Mouse (Mus musculus) cerebellum, postnatal 25 days (tissue): ENCODE measurements around the gene Slc6a8.
A peak's percentile ranks its signal among the peaks of the same experiment; 100 is the strongest.

Source experiments
- DNase-seq, 2 experiments: peaks; one replicate each; pipeline ENCODE4 v3.0.0; 2021; ENCODE audit warnings: mixed read lengths in 2 of 2

The Slc6a8 gene

DNA sequence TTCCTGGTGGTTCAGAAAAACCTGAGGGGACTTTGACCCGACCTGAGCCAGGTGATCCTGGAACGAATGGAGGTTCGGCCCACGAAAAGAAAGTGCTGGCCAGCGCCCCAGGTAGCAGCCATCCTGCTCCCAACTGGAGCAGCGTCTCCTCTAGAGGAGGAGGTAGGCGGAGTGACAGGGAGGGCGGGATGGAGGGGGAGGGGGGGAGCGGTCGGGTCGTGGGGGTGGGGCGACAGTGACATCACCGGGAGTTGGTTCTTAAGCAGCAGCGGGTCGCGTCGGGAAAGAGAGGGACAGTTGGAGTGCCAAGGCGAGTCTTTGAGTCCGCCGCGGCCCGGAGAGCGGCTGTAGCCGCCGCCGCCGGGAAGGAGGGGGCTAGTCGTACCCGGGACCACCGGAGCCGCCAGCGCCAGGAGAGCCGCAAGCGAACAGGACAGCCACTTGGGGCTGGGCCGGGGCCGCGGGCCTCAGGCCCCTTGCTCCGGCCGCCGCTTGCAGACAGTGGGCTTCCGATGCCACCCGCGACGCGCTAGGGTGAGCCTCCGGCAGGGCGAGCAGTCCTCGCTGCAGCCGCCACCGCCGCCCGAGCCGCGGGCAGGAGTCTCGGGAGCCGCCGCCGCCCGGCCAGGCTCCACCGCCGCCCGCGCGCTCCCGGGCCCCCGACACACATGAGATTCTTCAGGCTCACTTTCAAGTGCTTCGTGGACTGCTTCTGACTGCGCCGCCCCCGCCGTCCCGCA, at the start of gene Slc6a8:
Gene Slc6a8 (plus strand): TSS at position 272 of the 740 bp plus-strand sequence.
- DNase-seq = peak; percentile 81 to 88

DNA sequence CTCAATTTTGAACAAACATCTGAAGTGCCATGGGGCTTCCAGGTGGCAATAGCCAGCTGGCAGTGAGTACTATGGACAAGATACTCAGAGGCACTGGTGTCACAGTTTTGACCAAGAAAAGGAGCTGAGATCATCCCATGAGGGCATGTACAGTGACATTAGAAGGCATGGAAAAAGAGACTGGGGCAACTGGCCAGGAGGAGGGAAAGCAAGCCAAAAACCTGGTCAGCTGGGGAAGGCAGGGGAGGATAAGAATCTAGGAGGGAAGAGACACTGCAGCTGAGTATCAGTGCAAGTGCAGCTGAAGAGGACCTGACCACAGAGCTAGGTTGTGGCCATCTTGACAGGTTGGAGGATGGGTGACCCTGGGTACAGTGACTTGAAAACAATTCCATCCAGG, 46.0 kb upstream of the Slc6a8 start:
- DNase-seq = peak in 1 of 2 experiments; percentile 59

DNA sequence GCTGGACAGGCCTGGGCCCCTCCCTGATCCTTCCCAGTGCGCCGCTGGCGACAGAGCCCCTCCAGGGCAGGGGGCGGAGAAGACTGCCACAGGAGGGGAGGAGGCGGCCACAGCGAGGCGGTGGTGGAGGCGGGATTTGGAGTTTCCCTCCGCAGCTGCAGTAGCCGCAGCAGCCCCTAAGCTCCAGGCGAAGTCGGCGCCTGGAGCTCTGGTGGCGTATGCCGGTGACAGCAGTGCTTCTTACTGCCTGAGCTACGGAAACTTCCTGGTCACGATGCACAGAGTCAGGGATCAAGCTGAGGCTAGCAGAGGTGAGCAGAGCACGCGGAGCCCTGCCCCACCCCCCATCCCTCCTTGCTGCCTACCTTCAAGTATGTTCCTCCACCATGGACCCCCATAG, 37.5 kb upstream of the Slc6a8 start:
- DNase-seq = no peak

DNA sequence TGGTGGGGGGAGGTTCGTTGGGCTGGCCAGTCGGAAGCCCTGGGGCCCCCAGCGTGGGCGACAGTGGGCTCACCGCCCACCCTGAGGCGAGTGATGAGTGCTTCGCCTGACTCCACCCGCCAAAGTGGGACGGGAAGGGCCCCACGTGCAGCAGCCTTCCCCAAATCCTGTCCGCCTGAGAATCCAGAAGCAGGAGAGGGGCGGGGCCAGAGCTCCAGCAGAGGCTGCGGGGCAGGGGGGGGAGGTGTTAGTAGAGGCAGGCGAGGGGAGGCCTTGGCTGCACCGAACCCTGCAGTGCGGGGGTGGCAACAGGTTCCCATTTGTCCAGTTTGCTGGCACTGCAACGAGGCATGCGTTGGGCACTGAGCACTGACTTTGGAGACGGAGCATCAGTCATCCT, 35.5 kb upstream of the Slc6a8 start:
- no peak for DNase-seq

DNA sequence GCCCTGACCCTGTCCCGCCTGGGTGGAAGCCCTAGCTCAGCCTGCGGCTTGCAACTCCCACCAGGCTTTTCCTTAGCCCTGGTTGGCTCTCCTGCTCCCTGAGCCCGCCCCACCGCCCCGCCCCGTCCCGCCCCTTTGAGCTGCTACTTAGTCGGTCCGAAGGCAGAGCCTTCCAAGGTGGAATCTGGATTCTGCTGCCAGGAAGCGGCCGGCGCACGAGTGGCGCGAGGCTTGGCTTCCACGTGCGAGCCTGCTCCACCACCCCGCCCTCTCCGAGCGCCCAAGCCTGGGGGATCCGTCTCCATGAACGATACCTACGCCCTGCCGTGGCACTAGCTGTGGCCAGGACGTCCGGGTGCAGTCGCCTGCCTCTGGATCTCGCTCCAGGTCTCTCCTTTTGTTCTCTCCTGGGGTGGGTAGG, 33.7 kb upstream of the Slc6a8 start, which contains the start of gene Dusp9:
Gene Dusp9 (plus strand): TSS at position 165 of the 421 bp plus-strand sequence.
- peak in 1 of 2 experiments; percentile 37 for DNase-seq

DNA sequence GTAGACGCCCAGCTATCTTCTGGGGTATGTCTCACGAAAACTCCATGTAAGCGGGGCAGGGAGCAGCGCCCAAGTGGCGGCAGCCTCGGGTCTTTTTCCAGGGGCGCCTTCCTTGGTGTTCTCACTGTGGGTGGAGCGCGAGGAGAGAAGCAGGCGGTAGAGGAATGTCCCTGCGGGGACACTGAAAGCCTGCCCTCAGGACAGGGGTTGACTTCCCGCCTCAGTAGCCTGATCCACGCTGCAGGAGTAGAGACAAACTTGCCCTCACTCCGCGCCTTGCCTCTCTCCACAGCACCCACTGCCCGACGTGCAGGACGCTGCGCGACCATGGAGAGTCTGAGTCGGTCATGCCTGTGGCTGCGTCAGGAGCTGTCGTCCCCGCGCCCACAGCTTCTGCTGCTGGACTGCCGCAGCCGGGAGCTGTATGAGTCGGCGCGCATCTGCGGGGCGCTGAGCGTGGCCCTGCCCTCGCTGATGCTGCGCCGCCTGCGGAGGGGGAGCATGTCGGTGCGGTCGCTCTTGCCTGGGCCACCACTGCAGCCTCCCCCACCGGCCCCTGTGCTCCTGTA, 33.0 kb upstream of the Slc6a8 start:
- DNase-seq = no peak

DNA sequence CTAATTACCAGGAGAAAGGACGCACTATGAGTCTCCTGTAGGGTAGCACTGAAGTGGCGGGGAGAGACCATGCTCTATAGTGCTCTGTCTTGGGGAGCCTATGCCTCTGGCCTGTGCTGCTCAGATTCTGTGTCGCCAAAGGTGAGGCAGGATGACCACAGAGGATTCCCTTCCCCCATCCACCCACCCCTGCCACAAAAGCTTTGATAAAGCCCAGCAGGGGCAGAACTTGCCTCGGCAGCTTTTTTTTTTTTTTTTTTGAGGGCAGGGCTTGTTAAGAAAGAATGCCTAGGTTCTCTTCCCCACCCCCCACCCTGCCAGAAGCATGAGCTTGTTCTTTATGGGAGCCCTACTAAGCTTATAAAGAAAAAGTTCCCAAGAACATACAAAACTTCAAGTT, 27.8 kb upstream of the Slc6a8 start:
- no peak for DNase-seq

DNA sequence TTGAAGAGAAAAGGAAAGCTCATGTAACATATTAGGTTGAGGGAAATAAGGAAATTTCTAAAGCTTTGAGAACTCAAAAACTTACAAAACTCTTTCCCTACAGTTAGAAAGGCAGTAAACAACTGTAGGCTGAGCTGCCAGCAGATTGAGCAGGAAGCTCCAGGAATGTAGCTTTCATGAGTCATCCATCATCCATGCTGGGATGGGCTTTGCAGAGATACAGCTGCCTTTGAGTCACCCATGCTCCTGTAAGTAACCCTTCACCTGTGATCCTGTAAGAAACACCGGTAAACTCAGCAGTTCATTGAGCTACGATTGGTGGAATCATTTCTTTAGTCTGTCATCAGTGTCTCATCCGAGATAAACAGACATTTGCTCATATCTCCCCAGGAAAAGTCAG, 22.1 kb upstream of the Slc6a8 start:
- no peak for DNase-seq

DNA sequence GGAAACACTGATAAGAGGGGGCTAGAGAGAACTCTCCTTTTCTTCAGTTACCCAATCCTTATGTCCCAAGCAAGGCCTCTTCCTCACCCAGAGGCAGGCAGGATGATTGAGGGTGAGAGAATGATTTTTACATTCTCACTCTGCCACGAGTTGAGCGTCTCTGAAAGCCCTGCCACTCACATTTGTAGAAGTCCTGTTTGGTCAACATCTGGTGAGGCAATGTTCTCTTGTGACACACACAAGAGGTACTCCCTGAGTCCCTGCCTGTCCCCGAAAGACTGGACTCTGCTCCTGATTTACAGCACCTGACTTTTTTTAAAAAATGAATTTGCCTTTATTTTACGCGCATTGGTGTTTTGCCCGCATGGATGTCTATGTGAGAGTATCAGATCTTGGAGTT, 19.6 kb upstream of the Slc6a8 start:
- DNase-seq = no peak

DNA sequence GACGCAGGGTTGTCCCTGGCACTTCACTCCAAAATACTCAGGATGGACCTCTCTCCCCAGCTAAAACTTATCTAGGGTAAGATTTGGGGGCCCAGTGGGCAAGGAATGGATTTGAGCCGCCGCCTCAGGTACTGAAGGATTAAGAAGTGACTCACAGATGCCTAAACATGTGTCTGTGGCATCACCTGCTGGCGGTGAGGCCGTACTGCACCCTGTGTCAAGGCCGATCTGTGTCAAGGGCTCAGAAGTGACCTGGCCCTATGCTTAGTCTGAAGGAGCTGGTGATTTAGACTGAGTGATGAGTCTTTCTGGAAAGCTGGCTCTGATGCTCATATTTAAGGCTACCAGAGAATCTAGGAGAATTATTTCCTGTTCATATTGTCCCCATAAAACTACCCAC, 18.8 kb upstream of the Slc6a8 start:
- peak; percentile 62 to 89 for DNase-seq

DNA sequence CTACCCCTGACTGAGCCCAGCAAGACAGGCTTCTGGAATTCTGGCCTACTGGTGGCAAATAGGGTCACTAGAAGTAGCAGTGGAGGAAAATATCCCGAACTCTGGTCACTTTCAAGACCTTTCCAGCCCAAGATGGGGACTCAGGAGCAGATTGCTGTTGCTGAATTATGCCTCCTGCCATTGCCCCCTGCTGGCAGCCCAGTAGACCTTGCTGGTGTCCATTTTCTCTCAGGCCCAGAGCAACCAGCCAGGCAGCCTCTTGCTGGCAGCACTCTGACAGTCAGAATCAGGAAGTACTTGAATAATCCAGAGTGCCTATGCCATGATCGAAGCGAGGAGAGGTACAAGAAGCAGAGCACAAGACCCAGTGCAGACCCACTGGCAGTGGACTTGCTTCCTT, 17.4 kb upstream of the Slc6a8 start:
- peak in 1 of 2 experiments; percentile 10 for DNase-seq

DNA sequence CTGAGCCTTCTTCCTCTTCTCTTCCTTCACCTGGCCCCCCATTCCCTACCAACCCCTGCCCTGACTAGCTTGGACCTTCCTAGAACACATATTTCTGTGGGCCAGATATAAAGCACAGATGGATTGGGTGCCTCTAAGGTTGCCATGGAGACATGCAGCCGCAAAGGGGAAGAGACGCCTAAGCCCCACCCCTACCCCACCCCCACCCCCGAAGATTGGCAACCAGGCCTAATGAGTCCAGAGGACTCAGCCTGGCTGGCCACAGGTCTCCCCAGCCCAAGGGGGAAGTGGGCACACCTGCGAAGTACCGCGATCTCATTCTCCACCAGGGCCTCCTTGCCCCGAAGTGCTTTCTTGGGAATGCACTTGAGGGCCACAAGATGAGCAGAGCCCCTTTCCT, 14.6 kb upstream of the Slc6a8 start:
- DNase-seq = no peak

DNA sequence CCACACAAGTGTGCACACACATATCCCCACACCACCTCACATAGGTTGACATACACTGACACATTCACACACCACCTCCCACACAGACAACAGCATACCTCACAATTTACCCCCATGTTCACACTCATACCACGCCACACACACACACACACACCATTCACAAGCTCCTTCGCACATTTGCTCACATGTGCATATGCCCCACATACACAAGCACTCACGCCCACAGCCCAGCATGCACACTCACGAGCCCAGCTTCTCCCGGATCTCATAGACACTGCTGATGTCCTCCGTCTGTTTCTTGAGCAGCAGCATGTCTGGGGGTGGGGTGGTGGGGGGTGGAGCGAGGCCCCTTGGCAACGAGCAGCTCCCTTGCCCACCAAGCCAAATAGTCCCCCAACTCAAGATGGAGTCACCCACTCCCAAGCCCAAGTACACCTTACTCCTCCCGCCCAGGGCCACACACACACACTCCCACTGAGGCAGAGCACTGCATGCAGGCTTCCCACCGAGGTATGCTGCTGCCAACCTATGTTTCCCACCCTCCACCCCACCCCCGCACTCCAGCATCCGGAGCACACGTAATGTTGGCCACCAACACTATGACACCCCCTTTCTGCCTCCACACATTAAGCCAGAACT, 13.9 kb upstream of the Slc6a8 start:
- no peak for DNase-seq

DNA sequence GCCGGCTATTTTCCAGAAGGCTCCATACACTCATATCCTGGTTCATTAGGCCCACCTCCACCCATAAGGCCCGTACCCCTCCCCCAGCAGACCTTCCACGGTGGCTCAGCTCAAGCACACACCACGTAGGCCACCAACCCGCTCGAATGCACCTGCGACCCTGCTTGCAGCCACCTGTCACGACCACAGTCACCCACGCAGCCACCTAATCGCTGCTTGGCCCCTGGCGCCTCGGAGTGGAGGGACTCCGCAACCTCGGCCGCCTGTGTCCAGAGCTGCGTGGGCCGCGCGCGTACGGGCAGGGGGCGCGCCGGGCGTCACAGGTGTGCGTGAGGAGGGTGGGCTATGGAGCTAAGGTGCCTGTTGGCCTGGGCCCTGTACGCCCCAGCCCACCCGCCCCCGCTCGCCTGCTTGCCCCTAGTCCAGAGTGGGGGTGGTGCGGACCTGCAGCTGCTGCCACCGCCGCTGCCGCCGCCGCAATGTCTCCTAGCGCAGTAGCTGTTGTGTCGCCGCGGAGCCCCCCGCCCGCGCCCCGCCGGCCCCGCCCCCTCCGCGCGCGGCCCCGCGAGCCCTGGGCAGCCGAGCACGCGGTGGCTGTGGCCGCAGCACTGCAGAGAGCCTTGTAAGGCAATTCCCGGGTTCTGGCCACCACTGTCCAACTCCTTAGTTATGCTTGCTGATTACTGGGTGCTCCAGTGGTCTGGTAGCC, 13.2 kb upstream of the Slc6a8 start, which contains the start of gene Pnck:
Gene Pnck (minus strand): TSS at position 543 of the 709 bp plus-strand sequence.
- peak; percentile 50 to 58 for DNase-seq

DNA sequence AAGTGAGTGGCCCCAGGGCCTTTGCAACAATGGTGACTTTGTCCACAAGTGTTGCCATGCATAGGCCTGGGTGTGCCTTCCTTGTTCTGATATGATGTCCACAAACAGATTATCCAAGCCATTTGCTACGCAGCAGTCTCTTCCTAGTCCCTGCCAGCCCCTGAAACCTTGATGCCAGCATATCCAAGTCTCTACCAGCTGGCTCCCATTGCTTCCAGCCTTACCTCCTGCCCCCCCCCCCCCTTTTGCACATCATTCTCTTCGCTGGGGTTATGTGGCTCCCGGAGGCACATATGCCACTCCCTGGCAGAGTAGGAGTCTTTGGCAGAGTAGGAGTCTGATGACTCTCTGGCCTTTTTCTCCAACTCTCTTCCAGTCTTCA, 12.7 kb upstream of the Slc6a8 start:
- DNase-seq = no peak

DNA sequence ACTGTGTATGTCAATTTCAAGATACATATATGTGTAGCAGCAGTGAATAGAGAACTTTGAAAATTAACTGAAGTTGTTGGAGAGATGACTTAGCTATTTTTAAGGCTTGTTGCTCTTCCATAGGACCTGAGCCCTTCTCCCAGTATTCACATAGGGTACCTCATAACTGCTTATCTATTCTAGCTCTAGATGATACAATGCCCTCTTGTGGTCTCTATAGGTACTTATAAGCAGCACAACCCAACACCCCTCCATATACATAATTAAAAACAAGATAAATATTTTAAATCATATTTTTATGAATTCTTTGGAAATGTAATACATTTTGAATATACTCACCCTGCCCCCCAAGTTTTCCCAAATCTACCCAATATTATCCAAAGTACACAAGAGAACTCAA, 9.8 kb upstream of the Slc6a8 start:
- no peak for DNase-seq

DNA sequence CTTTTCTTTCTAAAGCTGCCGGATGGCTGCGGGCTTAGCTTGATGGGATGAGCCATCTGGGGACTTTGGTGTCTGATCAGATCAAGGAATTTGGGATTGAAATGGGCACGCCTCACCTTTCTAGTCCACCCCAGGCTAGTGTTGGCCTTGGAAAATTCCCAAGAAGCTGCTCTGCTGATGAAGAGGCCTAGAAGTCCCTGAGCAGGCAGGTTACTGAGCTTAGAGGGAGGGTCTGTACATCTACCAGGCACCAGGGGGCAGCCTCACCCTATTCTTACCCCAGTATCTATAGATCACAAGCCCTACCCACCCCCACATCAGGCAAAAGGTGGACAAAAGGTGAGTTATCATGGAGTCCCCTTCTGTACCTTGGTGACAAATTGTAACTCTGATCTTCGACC, 919 bp upstream of the Slc6a8 start:
- peak; percentile 73 to 78 for DNase-seq

DNA sequence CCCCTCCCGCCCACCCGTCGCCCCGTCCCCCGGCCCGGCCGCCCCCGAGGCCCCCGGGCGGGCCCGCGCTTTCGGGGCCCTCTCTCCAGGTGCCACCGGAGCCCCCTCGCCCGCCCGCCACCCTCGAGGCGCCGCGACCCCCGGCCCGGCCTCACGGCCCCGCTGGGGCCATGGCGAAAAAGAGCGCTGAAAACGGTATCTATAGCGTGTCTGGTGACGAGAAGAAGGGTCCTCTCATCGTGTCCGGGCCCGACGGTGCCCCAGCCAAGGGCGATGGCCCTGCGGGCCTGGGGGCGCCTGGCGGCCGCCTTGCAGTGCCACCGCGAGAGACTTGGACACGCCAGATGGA, 643 bp downstream of the Slc6a8 start:
- DNase-seq = peak in 1 of 2 experiments; percentile 50

DNA sequence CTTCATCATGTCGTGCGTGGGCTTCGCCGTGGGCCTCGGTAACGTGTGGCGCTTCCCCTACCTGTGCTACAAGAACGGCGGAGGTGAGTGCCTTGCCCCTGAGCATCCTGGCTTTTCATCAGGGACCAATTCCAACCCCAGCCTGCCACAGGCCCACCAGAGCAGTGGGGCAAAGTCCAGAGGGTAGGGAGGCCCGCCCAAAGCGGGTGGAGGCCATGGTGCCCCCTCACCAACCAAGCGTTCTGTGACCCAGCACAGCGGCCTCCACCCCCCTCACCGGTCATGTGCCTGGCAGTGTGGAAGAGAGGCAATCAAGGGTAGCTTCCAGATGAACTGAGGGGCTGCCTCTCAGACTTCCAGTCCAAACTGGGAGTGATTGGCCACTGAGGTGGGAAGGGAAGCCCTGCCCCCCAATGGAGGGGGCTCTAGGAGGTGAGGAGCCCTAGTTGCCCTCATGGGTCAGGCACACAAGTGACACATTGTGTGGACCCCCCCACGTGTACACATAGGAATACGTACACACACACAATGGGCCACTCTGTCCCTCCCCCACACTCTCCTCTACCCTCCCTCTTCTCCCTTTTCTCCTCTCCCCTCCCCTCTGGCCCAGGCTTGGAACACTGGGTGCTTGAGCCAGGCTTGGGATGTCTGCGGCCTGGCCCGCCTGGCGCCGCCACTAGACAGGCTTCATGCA, 1.2 kb downstream of the Slc6a8 start:
- peak; percentile 52 to 56 for DNase-seq

DNA sequence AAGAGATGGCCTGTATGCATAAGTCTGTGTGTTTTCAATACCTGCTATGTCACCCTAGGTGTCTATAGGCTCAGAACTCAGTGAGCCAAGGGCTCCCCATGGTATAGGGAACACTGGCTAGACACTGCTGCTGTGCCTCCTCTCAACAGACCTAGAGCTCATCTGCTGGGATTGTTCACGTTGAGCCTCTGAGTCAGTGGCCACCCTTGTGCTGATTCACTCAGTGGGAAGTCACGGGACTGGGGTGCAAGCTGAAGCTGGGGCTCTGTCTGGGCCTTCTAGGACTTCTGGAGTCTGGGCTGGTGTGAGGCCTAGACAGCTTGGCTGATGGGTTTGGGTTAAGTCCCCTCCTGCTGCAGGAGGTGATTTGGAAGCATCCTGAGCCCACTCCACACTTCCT, 2.3 kb downstream of the Slc6a8 start:
- no peak for DNase-seq

DNA sequence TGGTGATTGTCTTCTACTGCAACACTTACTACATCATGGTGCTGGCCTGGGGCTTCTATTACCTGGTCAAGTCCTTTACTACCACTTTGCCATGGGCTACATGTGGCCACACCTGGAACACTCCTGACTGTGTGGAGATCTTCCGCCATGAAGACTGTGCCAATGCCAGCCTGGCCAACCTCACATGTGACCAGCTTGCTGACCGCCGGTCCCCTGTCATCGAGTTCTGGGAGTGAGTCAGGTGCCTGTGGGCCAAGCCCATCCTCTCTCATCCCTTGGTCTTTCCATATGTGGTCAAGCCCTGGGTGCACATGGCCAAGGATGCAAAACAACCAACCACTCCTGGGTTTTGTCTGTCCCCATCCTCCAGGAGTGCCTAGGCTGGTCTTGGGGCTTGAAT, 3.7 kb downstream of the Slc6a8 start:
- no peak for DNase-seq

DNA sequence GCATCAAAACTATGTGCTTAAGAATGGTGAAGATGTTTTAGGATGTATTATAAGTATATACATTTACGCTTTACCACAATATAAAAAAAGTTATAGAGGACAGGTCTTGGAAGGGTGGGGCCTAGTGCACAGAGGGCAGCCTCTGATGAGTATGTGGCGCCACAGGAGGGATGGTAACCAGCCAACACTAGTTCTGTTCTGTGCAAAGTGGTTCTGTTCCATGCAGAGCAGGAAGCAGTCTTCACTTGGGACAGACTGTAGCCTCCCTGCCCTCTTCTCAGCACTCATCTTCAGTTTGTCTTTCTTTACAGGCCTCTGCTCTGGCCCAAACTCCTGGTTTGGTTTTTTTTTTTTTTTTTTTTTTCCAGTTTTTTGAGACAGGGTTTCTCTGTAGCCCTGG, 11.2 kb downstream of the Slc6a8 start:
- no peak for DNase-seq

DNA sequence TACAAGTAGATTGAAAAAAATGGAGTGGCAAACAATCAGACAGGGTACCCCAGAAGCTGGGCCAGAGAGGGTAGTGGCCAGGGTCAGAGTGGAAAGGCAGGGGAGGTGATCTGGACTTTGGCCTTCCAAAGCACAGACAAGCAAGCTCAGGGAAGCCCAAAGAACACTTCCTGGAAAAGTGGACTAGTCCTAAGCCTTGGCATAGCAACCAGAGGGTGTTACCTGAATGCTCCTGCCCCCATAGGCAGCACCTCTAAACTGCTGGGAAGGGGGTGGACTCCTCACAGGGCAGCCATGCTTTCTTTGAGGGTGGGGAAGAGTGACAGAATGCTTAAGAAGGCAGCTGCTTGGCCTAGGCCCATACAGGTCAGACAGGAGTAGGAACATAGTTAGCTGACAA, 12.0 kb downstream of the Slc6a8 start:
- DNase-seq = no peak
